Mouse (Mus musculus) neural tube, embryonic 14.5 days (tissue): Measurements from ENCODE around the gene Scfd2. TPM values are rescaled to one million over a fixed set of nuclear protein-coding genes. Genes with fewer than 3 reads are reported as not detected.

Experiments used
- ATAC-seq: fragments of 200-750 bp; cut with Nextera tagmentation; 2 replicates; pipeline ENCODE4 v1.8.0; 2017; ENCODE audit warnings: low read depth, mild to moderate bottlenecking, moderate TSS enrichment, moderate library complexity
- H3K27ac ChIP-seq: fragments of 300-500 bp; sonication (generic); 2 replicates; pipeline ENCODE4 v1.5.1; 2014; ENCODE audit warnings: low read depth, mild to moderate bottlenecking, control low read depth, low read length, moderate library complexity, mixed read lengths
- H3K27me3 ChIP-seq: fragments of 300-500 bp; sonication (generic); 2 replicates; pipeline ENCODE4 v1.6.1; 2014; ENCODE audit warnings: low read length; ENCODE audit not compliant: control insufficient read depth, insufficient read depth
- H3K36me3 ChIP-seq: fragments of 300-500 bp; sonication (generic); 2 replicates; pipeline ENCODE4 v1.6.1; 2014; ENCODE audit warnings: low read length, mixed read lengths; ENCODE audit not compliant: control insufficient read depth, insufficient read depth
- H3K4me1 ChIP-seq: fragments of 300-500 bp; sonication (generic); 2 replicates; pipeline ENCODE4 v1.6.1; 2014; ENCODE audit warnings: low read length; ENCODE audit not compliant: control insufficient read depth, insufficient read depth
- H3K4me2 ChIP-seq: fragments of 300-500 bp; sonication (generic); 2 replicates; pipeline ENCODE4 v1.6.1; 2014; ENCODE audit warnings: mild to moderate bottlenecking, low read depth, low read length, control low read depth
- H3K4me3 ChIP-seq: fragments of 300-500 bp; sonication (generic); 2 replicates; pipeline ENCODE4 v1.5.1; 2014; ENCODE audit warnings: low read depth, low read length, control low read depth, mixed read lengths
- H3K9ac ChIP-seq: fragments of 300-500 bp; sonication (generic); replicated peaks from 2 replicates; pipeline ENCODE4 v1.6.1; 2014; ENCODE audit warnings: low read depth, mild to moderate bottlenecking, control low read depth, low read length, mixed read lengths
- H3K9me3 ChIP-seq: fragments of 300-500 bp; sonication (generic); 2 replicates; pipeline ENCODE4 v1.6.1; 2016; ENCODE audit warnings: low read length; ENCODE audit not compliant: control insufficient read depth
- WGBS: fragments of 180-500 bp; shearing (Covaris S2); extraction: QIAGEN DNeasy Blood & Tissue Kit; methylation state at CpG from one replicate; pipeline ENCODE4 v1.1.7; 2014; 5-methylcytosine and 5-hydroxymethylcytosine counted together
- polyA plus RNA-seq: library from polyadenylated mRNA; unstranded; fragments of >200 nt; fragmentation: Nextera tagmentation; extraction: Ambion mirVana; gene quantifications from 2 replicates; pipeline ENCODE4 v1.2.1, GENCODE M21; 2014

Scfd2 gene
- polyA plus RNA-seq, 1 experiment from 2014 or later: 18.3 TPM

GRCm38 (mm10) chr5:74313542-74313941 is 218.0 kb downstream of the Scfd2 start:
- Histone ChIP-seq H3K27me3 (0 out of 2 replicates have a peak, but pooled peaks cover 2% of the 10 kb centered on the region), H3K4me2 (no peak overlapping the region), H3K36me3 (no peaks in the 10 kb centered on the region), H3K9ac (no peak overlapping the region), H3K4me3 (no peak overlapping the region), H3K27ac (no peak overlapping the region), H3K9me3 (no peaks in the 10 kb centered on the region), H3K4me1 (no peaks in the 10 kb centered on the region)
- WGBS: 94% methylated on average over 7 of the region's 7 CpGs
- no peak for ATAC-seq

GRCm38 (mm10) chr5:74311865-74312264 is 219.7 kb downstream of the Scfd2 start:
- H3K27ac ChIP-seq: no peak overlapping the region
- no peak overlapping the region for H3K4me2 ChIP-seq
- H3K4me1 ChIP-seq: no peaks in the 10 kb centered on the region
- no peaks in the 10 kb centered on the region for H3K36me3 ChIP-seq
- WGBS: 60% methylated on average over 6 of the region's 6 CpGs
- H3K9ac ChIP-seq: no peak overlapping the region
- ATAC-seq: no peak
- no peak overlapping the region for H3K4me3 ChIP-seq
- H3K27me3 ChIP-seq: 0 out of 2 replicates have a peak, but pooled peaks cover 2% of the 10 kb centered on the region
- no peaks in the 10 kb centered on the region for H3K9me3 ChIP-seq

GRCm38 (mm10) chr5:74311200-74311825 is 220.2 kb downstream of the Scfd2 start:
- ATAC-seq: peak; percentile 54; the same call in 1 of the 2 replicates
- Histone ChIP-seq H3K27ac (no peak overlapping the region), H3K4me3 (no peak overlapping the region), H3K4me1 (no peaks in the 10 kb centered on the region), H3K4me2 (no peak overlapping the region), H3K27me3 (0 out of 2 replicates have a peak, but pooled peaks cover 2% of the 10 kb centered on the region), H3K9me3 (no peaks in the 10 kb centered on the region), H3K36me3 (no peaks in the 10 kb centered on the region), H3K9ac (no peak overlapping the region)
- 36% methylated on average over 6 of the region's 6 CpGs for WGBS

GRCm38 (mm10) chr5:74310101-74310500 is 221.5 kb downstream of the Scfd2 start:
- H3K4me1 ChIP-seq: no peaks in the 10 kb centered on the region
- H3K4me3 ChIP-seq: no peak overlapping the region
- 0 out of 2 replicates have a peak, but pooled peaks cover 2% of the 10 kb centered on the region for H3K27me3 ChIP-seq
- no peak overlapping the region for H3K9ac ChIP-seq
- no peak overlapping the region for H3K27ac ChIP-seq
- no peak for ATAC-seq
- H3K36me3 ChIP-seq: no peaks in the 10 kb centered on the region
- 86% methylated on average over 5 of the region's 5 CpGs for WGBS
- H3K4me2 ChIP-seq: no peak overlapping the region
- H3K9me3 ChIP-seq: no peaks in the 10 kb centered on the region

DNA sequence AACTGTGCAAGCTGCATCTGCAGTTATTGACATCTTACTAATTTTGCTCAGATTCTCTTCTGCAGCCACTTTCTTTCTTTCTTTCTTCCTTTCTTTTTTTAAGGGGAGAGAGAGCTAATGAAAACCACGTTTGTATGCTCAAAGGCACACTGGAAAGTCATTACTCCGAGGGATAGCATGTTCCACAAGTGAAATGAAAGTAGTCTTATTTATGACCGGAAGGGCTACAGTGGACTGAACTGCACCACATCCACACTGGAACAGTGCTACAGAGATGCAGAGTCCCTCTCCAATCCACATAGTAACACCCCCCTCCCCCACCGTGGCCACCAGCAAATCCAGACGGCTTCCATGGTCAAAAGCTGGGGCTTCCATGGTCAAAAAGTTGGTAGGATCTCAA is 224.3 kb downstream of the Scfd2 start:
- Histone ChIP-seq H3K27ac (no peak overlapping the region), H3K4me3 (no peak overlapping the region), H3K9me3 (no peaks in the 10 kb centered on the region), H3K4me1 (no peaks in the 10 kb centered on the region), H3K9ac (no peak overlapping the region), H3K36me3 (no peaks in the 10 kb centered on the region), H3K4me2 (no peak overlapping the region), H3K27me3 (no peaks in the 10 kb centered on the region)
- ATAC-seq: no peak
- 81% methylated on average over 5 of the region's 5 CpGs for WGBS

GRCm38 (mm10) chr5:74305533-74306189 is 225.9 kb downstream of the Scfd2 start:
- H3K27ac ChIP-seq: no peak overlapping the region
- H3K4me2 ChIP-seq: no peak overlapping the region
- H3K36me3 ChIP-seq: no peaks in the 10 kb centered on the region
- H3K4me3 ChIP-seq: no peak overlapping the region
- H3K9me3 ChIP-seq: no peaks in the 10 kb centered on the region
- 66% methylated on average over 4 of the region's 4 CpGs for WGBS
- no peak overlapping the region for H3K9ac ChIP-seq
- ATAC-seq: no peak
- H3K4me1 ChIP-seq: no peaks in the 10 kb centered on the region
- no peaks in the 10 kb centered on the region for H3K27me3 ChIP-seq

DNA sequence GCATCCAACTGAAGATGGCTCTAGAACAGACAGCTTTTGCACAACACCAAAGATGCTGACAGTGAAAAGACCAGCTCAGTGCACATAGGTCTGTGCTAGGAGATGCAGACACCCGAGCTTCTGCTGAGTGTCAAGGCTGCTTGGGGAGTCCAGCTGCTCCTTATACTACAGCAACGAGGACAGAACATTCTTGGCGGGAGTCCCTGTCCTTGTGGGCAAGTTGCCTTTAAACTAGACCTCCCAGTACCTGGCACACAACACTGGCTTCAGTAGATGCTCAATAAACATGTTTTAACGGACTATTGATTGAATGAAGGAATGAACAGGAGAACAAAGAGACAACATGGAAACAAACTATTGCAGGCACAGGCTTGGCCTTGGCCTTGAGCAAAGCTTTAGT is 226.8 kb downstream of the Scfd2 start:
- Histone ChIP-seq H3K36me3 (no peaks in the 10 kb centered on the region), H3K27me3 (no peaks in the 10 kb centered on the region), H3K4me1 (no peaks in the 10 kb centered on the region), H3K4me3 (no peak overlapping the region), H3K4me2 (no peak overlapping the region), H3K27ac (no peak overlapping the region), H3K9me3 (no peaks in the 10 kb centered on the region), H3K9ac (no peak overlapping the region)
- WGBS: 71% methylated on average over 4 of the region's 4 CpGs
- ATAC-seq: no peak

- Histone ChIP-seq H3K4me1 (no peaks in the 10 kb centered on the region), H3K4me3 (no peak overlapping the region), H3K9ac (no peak overlapping the region), H3K27me3 (no peaks in the 10 kb centered on the region), H3K36me3 (no peaks in the 10 kb centered on the region), H3K4me2 (no peak overlapping the region), H3K27ac (no peak overlapping the region), H3K9me3 (no peaks in the 10 kb centered on the region)
- ATAC-seq: no peak
- WGBS: 87% methylated on average over 3 of the region's 3 CpGs
Observed at GRCm38 (mm10) chr5:74302331-74302730, 229.2 kb downstream of the Scfd2 start.

DNA sequence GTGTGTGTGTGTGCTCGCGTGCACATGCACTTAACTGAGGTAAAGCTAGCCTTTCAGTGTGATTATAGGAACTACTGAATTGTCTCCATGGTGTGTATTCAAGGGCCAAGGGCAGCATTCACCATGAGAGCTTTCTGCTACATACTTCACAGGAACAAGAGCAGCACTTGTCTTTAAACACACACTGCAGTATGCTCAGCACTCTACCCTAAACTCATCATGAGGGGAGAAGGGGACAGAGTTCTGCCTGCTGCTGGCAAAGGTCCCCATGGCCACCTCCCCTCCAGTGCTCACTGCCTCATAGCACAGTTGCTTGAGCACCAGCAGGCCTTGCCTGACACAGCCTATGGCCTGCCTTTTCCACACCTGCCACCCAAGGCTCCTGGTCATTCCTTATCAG is 230.1 kb downstream of the Scfd2 start:
- no peak overlapping the region for H3K4me3 ChIP-seq
- ATAC-seq: no peak
- no peak overlapping the region for H3K9ac ChIP-seq
- 93% methylated on average over 2 of the region's 2 CpGs for WGBS
- no peak overlapping the region for H3K4me2 ChIP-seq
- H3K36me3 ChIP-seq: no peaks in the 10 kb centered on the region
- H3K9me3 ChIP-seq: no peaks in the 10 kb centered on the region
- H3K27ac ChIP-seq: no peak overlapping the region
- no peaks in the 10 kb centered on the region for H3K4me1 ChIP-seq
- no peaks in the 10 kb centered on the region for H3K27me3 ChIP-seq
